Mouse (Mus musculus) heart, embryonic 11.5 days (tissue): Measurements from ENCODE around the gene Nid2. TPM values are rescaled to one million over a fixed set of nuclear protein-coding genes. Genes with fewer than 3 reads are reported as not detected.

Experiments used
- ATAC-seq: fragments of 200-750 bp; cut with Nextera tagmentation; replicated peaks from 2 replicates; pipeline ENCODE4 v1.8.0; 2017; ENCODE audit warnings: moderate library complexity; ENCODE audit not compliant: insufficient number of reproducible peaks, low FRiP score, low TSS enrichment
- H3K27ac ChIP-seq: fragments of 300-500 bp; sonication (generic); 2 replicates; pipeline ENCODE4 v1.5.1; 2014; ENCODE audit warnings: mild to moderate bottlenecking, low read depth, low read length
- H3K27me3 ChIP-seq: fragments of 300-500 bp; sonication (generic); 2 replicates; pipeline ENCODE4 v1.6.1; 2014; ENCODE audit warnings: mild to moderate bottlenecking, low read length, mixed read lengths; ENCODE audit not compliant: control insufficient read depth, insufficient read depth
- H3K36me3 ChIP-seq: fragments of 300-500 bp; sonication (generic); 2 replicates; pipeline ENCODE4 v1.6.1; 2014; ENCODE audit warnings: mild to moderate bottlenecking, low read length, moderate library complexity, mixed read lengths; ENCODE audit not compliant: control insufficient read depth, insufficient read depth
- H3K4me1 ChIP-seq: fragments of 300-500 bp; sonication (generic); 2 replicates; pipeline ENCODE4 v1.6.1; 2014; ENCODE audit warnings: low read length; ENCODE audit not compliant: control insufficient read depth, insufficient read depth
- H3K4me2 ChIP-seq: fragments of 300-500 bp; sonication (generic); 2 replicates; pipeline ENCODE4 v1.6.1; 2014; ENCODE audit warnings: mild to moderate bottlenecking, moderate library complexity
- H3K4me3 ChIP-seq: fragments of 300-500 bp; sonication (generic); 2 replicates; pipeline ENCODE4 v1.5.1; 2014; ENCODE audit warnings: low read depth, low read length
- H3K9ac ChIP-seq: fragments of 300-500 bp; sonication (generic); 2 replicates; pipeline ENCODE4 v1.6.1; 2014; ENCODE audit warnings: mild to moderate bottlenecking, low read depth, low read length, moderate library complexity
- H3K9me3 ChIP-seq: fragments of 300-500 bp; sonication (generic); replicated peaks from 2 replicates; pipeline ENCODE4 v1.6.1; 2016; ENCODE audit warnings: low read length; ENCODE audit not compliant: control insufficient read depth
- WGBS: fragments of 180-500 bp; shearing (Covaris S2); extraction: QIAGEN DNeasy Blood & Tissue Kit; methylation state at CpG from one replicate; pipeline ENCODE4 v1.1.7; 2014; ENCODE audit not compliant: insufficient replicate concordance; 5-methylcytosine and 5-hydroxymethylcytosine counted together
- polyA plus RNA-seq: library from polyadenylated mRNA; unstranded; fragments of >200 nt; fragmentation: Nextera tagmentation; extraction: Ambion mirVana; gene quantifications from 2 replicates; pipeline ENCODE4 v1.2.1, GENCODE M21; 2014

Gene Nid2
- polyA plus RNA-seq, 1 experiment from 2014 or later: 146 TPM

- Histone ChIP-seq H3K4me3 (no peak overlapping the region), H3K36me3 (peaks cover 9% of the 10 kb centered on the region; the same call in 1 of the 2 replicates), H3K4me2 (no peak overlapping the region), H3K9me3 (no peaks in the 10 kb centered on the region), H3K4me1 (peaks cover 19% of the 10 kb centered on the region), H3K9ac (no peak overlapping the region), H3K27me3 (no peaks in the 10 kb centered on the region), H3K27ac (no peak overlapping the region)
- ATAC-seq: no peak
- 86% methylated on average over 13 of the region's 13 CpGs for whole genome bisulfite sequencing
These were observed 26.9 kb downstream of the Nid2 start for GRCm38 (mm10) chr14:19777945-19778344.

- H3K4me2 ChIP-seq: no peak overlapping the region
- no peaks in the 10 kb centered on the region for H3K27me3 ChIP-seq
- no peak overlapping the region for H3K4me3 ChIP-seq
- H3K4me1 ChIP-seq: peaks cover 6% of the 10 kb centered on the region; the same call in 1 of the 2 replicates
- whole genome bisulfite sequencing: 72% methylated on average over 9 of the region's 9 CpGs
- ATAC-seq: no peak
- H3K36me3 ChIP-seq: peaks cover 3% of the 10 kb centered on the region; the same call in 1 of the 2 replicates
- no peak overlapping the region for H3K9ac ChIP-seq
- H3K9me3 ChIP-seq: no peaks in the 10 kb centered on the region
- no peak overlapping the region for H3K27ac ChIP-seq
These were observed 34.9 kb downstream of the Nid2 start for GRCm38 (mm10) chr14:19785797-19786588.

- Histone ChIP-seq H3K36me3 (peaks cover 13% of the 10 kb centered on the region), H3K27me3 (no peaks in the 10 kb centered on the region), H3K9ac (no peak overlapping the region), H3K4me2 (no peak overlapping the region), H3K4me1 (peaks cover 6% of the 10 kb centered on the region; the same call in 1 of the 2 replicates), H3K4me3 (no peak overlapping the region), H3K27ac (no peak overlapping the region), H3K9me3 (no peaks in the 10 kb centered on the region)
- no peak for ATAC-seq
- 48% methylated on average over 1 of the region's 1 CpGs for WGBS
These were observed 37.4 kb downstream of the Nid2 start for GRCm38 (mm10) chr14:19788443-19788842.

- peaks cover 30% of the 10 kb centered on the region for H3K36me3 ChIP-seq
- no peak overlapping the region for H3K27ac ChIP-seq
- WGBS: 50% methylated on average over 4 of the region's 4 CpGs
- H3K4me3 ChIP-seq: no peak overlapping the region
- H3K9ac ChIP-seq: no peak overlapping the region
- no peaks in the 10 kb centered on the region for H3K9me3 ChIP-seq
- peaks cover 3% of the 10 kb centered on the region; the same call in 1 of the 2 replicates for H3K4me1 ChIP-seq
- no peak for ATAC-seq
- no peaks in the 10 kb centered on the region for H3K27me3 ChIP-seq
- no peak overlapping the region for H3K4me2 ChIP-seq
These were observed 43.8 kb downstream of the Nid2 start for GRCm38 (mm10) chr14:19794881-19795280.

GRCm38 (mm10) chr14:19796541-19797304 is 45.7 kb downstream of the Nid2 start:
- Histone ChIP-seq H3K4me3 (no peak overlapping the region), H3K4me1 (peaks cover 3% of the 10 kb centered on the region; the same call in 1 of the 2 replicates), H3K4me2 (no peak overlapping the region), H3K36me3 (peaks cover 24% of the 10 kb centered on the region), H3K9ac (no peak overlapping the region), H3K9me3 (no peaks in the 10 kb centered on the region), H3K27ac (no peak overlapping the region), H3K27me3 (no peaks in the 10 kb centered on the region)
- WGBS: 66% methylated on average over 18 of the region's 18 CpGs
- ATAC-seq: no peak

- no peak overlapping the region for H3K9ac ChIP-seq
- H3K27me3 ChIP-seq: no peaks in the 10 kb centered on the region
- no peak overlapping the region for H3K4me3 ChIP-seq
- no peak overlapping the region for H3K27ac ChIP-seq
- WGBS: 60% methylated on average over 2 of the region's 2 CpGs
- ATAC-seq: no peak
- no peak overlapping the region for H3K4me2 ChIP-seq
- H3K36me3 ChIP-seq: peaks cover 17% of the 10 kb centered on the region
- H3K9me3 ChIP-seq: no peaks in the 10 kb centered on the region
- H3K4me1 ChIP-seq: peaks cover 6% of the 10 kb centered on the region
These were observed 49.4 kb downstream of the Nid2 start for GRCm38 (mm10) chr14:19800485-19800884.

GRCm38 (mm10) chr14:19801474-19802215 is 50.6 kb downstream of the Nid2 start:
- Histone ChIP-seq H3K4me2 (no peak overlapping the region), H3K9me3 (no peaks in the 10 kb centered on the region), H3K36me3 (peaks cover 17% of the 10 kb centered on the region), H3K27ac (no peak overlapping the region), H3K4me3 (no peak overlapping the region), H3K27me3 (no peaks in the 10 kb centered on the region), H3K4me1 (peaks cover 6% of the 10 kb centered on the region), H3K9ac (no peak overlapping the region)
- WGBS: 80% methylated on average over 8 of the region's 8 CpGs
- no peak for ATAC-seq

GRCm38 (mm10) chr14:19803222-19803621 is 52.2 kb downstream of the Nid2 start:
- H3K9ac ChIP-seq: no peak overlapping the region
- H3K4me1 ChIP-seq: peaks cover 6% of the 10 kb centered on the region; the same call in 1 of the 2 replicates
- H3K27ac ChIP-seq: no peak overlapping the region
- peaks cover 17% of the 10 kb centered on the region for H3K36me3 ChIP-seq
- ATAC-seq: no peak
- H3K4me2 ChIP-seq: no peak overlapping the region
- 57% methylated on average over 4 of the region's 4 CpGs for WGBS
- no peak overlapping the region for H3K4me3 ChIP-seq
- H3K27me3 ChIP-seq: no peaks in the 10 kb centered on the region
- H3K9me3 ChIP-seq: no peaks in the 10 kb centered on the region
